Mouse (Mus musculus) CH12.LX (cell line): ENCODE results near the gene Rhof.

Source experiments
- CHD1 ChIP-seq: IDR thresholded peaks from 2 replicates; pipeline ENCODE4 v1.6.1; 2012; ENCODE audit warnings: low read depth, low read length, improper control_type of control experiment, inconsistent platforms
- MAX ChIP-seq: IDR thresholded peaks from 2 replicates; pipeline ENCODE4 v1.6.1; 2011; ENCODE audit warnings: low read length, improper control_type of control experiment
- POLR2A ChIP-seq: IDR thresholded peaks from 2 replicates; pipeline ENCODE4 v1.6.1; 2011; ENCODE audit warnings: low read depth, mild to moderate bottlenecking, improper control_type of control experiment, low read length
- USF1 ChIP-seq: IDR thresholded peaks from 2 replicates; pipeline ENCODE4 v1.6.1; 2014; ENCODE audit warnings: low read depth, mild to moderate bottlenecking, inconsistent platforms, low read length, improper control_type of control experiment

DNA sequence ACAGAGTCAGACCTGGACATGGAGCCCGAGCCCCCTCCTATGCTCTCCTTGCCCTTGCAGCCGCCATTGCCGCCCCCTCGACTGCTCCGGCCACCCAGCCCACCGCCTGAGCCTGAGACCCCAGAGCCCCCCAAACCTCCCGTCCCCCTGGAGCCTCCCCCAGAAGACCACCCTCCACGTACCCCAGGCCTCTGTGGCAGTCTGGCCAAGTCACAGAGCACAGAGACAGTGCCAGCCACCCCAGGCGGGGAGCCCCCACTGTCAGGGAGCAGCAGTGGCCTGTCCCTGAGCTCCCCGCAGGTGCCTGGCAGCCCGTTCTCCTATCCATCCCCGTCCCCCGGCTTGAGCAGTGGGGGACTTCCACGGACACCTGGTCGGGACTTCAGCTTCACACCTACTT lies 27.4 kb upstream of the Rhof start:
- TF ChIP-seq POLR2A (no peak), MAX (no peak), USF1 (no peak), CHD1 (no peak)
